Mouse (Mus musculus) CH12.LX (cell line): ENCODE data around the gene Nipsnap2.

Experiments used
- CTCF ChIP-seq, 2 experiments: IDR thresholded peaks in 1 of 2; conservative IDR thresholded peaks in 1 of 2; 2 replicates each; pipeline ENCODE4 v1.5.1; 2011 to 2012; ENCODE audit warnings: low read depth in 2 of 2, low read length in 2 of 2, improper control_type of control experiment in 1 of 2, inconsistent platforms in 1 of 2, mild to moderate bottlenecking in 1 of 2, moderate library complexity in 1 of 2
- EP300 ChIP-seq: IDR thresholded peaks from 2 replicates; pipeline ENCODE4 v1.6.1; 2011; ENCODE audit warnings: low read length, improper control_type of control experiment
- ETS1 ChIP-seq: conservative IDR thresholded peaks from 2 replicates; pipeline ENCODE4 v1.6.1; 2012; ENCODE audit warnings: low read depth, mild to moderate bottlenecking, inconsistent platforms, low read length, improper control_type of control experiment, moderate library complexity
- HCFC1 ChIP-seq: IDR thresholded peaks from 2 replicates; pipeline ENCODE4 v1.6.1; 2012; ENCODE audit warnings: low read depth, mild to moderate bottlenecking, inconsistent platforms, low read length, improper control_type of control experiment
- IRF4 ChIP-seq: IDR thresholded peaks from 2 replicates; pipeline ENCODE4 v1.6.1; 2014; ENCODE audit warnings: low read depth, mild to moderate bottlenecking, inconsistent platforms, low read length, improper control_type of control experiment
- MAZ ChIP-seq: IDR thresholded peaks from 2 replicates; pipeline ENCODE4 v1.6.1; 2012; ENCODE audit warnings: low read depth, mild to moderate bottlenecking, inconsistent platforms, low read length, improper control_type of control experiment, moderate library complexity
- POLR2A ChIP-seq: IDR thresholded peaks from 2 replicates; pipeline ENCODE4 v1.6.1; 2011; ENCODE audit warnings: low read depth, mild to moderate bottlenecking, improper control_type of control experiment, low read length
- POLR2AphosphoS2 ChIP-seq: IDR thresholded peaks from 2 replicates; pipeline ENCODE4 v1.6.1; 2011; ENCODE audit warnings: low read depth, low read length, improper control_type of control experiment
- SMC3 ChIP-seq: IDR thresholded peaks from 2 replicates; pipeline ENCODE4 v1.6.1; 2011; ENCODE audit warnings: low read depth, low read length, improper control_type of control experiment
- TCF12 ChIP-seq: IDR thresholded peaks from 2 replicates; pipeline ENCODE4 v1.6.1; 2014; ENCODE audit warnings: low read depth, mild to moderate bottlenecking, inconsistent platforms, low read length, improper control_type of control experiment
- USF1 ChIP-seq: IDR thresholded peaks from 2 replicates; pipeline ENCODE4 v1.6.1; 2014; ENCODE audit warnings: low read depth, mild to moderate bottlenecking, inconsistent platforms, low read length, improper control_type of control experiment

DNA sequence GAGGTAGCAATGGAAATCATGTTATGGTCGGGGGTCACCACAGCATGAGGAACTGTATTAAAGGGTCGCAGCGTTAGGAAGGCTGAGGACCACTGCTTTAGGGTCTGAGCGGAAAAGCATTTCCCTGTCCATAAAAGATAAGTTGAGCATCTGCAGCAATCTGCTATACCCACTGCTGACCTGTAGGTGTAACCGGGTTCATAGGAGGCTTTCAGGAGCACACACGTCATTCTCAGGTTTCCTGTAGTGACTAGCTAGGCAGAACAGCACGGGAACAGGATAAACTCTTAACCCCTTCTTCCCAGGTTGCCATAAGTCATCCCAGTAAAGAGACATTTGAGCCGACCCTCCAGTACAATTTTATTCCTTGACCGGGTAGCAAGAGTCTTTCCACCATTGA is 7.8 kb upstream of the Nipsnap2 start:
- TF ChIP-seq SMC3 (no peak), ETS1 (no peak), EP300 (no peak), CTCF (conservative IDR thresholded peaks at IDR 0.05 in 1 of 2, IDR thresholded peaks at IDR 0.05 in 1 of 2; ENCODE audit: low read depth in 2 of 2, low read length in 2 of 2) (peak in 1 of 2 experiments; percentile 11; a peak in 1 of 4 replicates), IRF4 (no peak), MAZ (no peak), HCFC1 (no peak), USF1 (no peak), POLR2AphosphoS2 (no peak), POLR2A (no peak), TCF12 (no peak)
